Mouse (Mus musculus) spleen, adult 2 months (tissue): ENCODE results near the gene Abcb5. TPM values are rescaled to one million over a fixed set of nuclear protein-coding genes. Genes with fewer than 3 reads are reported as not detected.

Experiments
- DNase-seq, 2 experiments: peaks; one replicate each; pipeline versions ENCODE4 v3.0.0 to v3.0.0-alpha.2; 2012 to 2021; ENCODE audit warnings: low spot score in 2 of 2, low read depth in 1 of 2
- H3K27ac ChIP-seq: fragments of 200-500 bp; 2 replicates; pipeline ENCODE4 v1.5.1; 2012; ENCODE audit warnings: low read length, inconsistent platforms; ENCODE audit not compliant: insufficient read depth
- H3K27me3 ChIP-seq: fragments of 200-500 bp; 2 replicates; pipeline ENCODE4 v1.6.1; 2012; ENCODE audit warnings: mild to moderate bottlenecking, moderate library complexity, low read length, inconsistent platforms; ENCODE audit not compliant: control insufficient read depth, insufficient read depth
- H3K36me3 ChIP-seq: fragments of 200-500 bp; 2 replicates; pipeline ENCODE4 v1.6.1; 2012; ENCODE audit warnings: mild to moderate bottlenecking, low read length, inconsistent platforms; ENCODE audit not compliant: control insufficient read depth, insufficient read depth
- H3K4me1 ChIP-seq: fragments of 200-500 bp; 2 replicates; pipeline ENCODE4 v1.6.1; 2011; ENCODE audit warnings: inconsistent platforms; ENCODE audit not compliant: control insufficient read depth, insufficient read depth, insufficient read length
- H3K4me3 ChIP-seq: fragments of 200-500 bp; 2 replicates; pipeline ENCODE4 v1.5.1; 2011; ENCODE audit warnings: mild to moderate bottlenecking, inconsistent platforms; ENCODE audit not compliant: insufficient read depth, insufficient read length; ENCODE audit errors: extremely low read depth
- CTCF ChIP-seq: fragments of 200-500 bp; IDR thresholded peaks from 2 replicates; pipeline ENCODE4 v1.5.1; 2011; ENCODE audit warnings: mild to moderate bottlenecking, inconsistent platforms; ENCODE audit not compliant: insufficient read depth, insufficient read length, insufficient replicate concordance; ENCODE audit errors: extremely low read depth
- POLR2A ChIP-seq: fragments of 200-500 bp; IDR thresholded peaks from 2 replicates; pipeline ENCODE4 v1.6.1; 2011; ENCODE audit warnings: low read depth, low read length, inconsistent platforms
- WGBS: fragments of 180-500 bp; shearing (Covaris S2); methylation state at CpG from one replicate; pipeline ENCODE4 v1.1.7; 2018; 5-methylcytosine and 5-hydroxymethylcytosine counted together
- polyA plus RNA-seq: library from polyadenylated mRNA; depleted of rRNA; stranded (reverse); fragments of >200 nt; gene quantifications from 2 replicates; pipeline ENCODE4 v1.2.3, GENCODE M21; 2012

Abcb5 gene
- polyA plus RNA-seq, 1 experiment = not detected

- no peak overlapping the region for H3K4me3 ChIP-seq
- peaks cover 38% of the 10 kb centered on the region for H3K27me3 ChIP-seq
- WGBS = 10% methylated on average over 3 of the region's 3 CpGs
- DNase-seq = no peak
- H3K36me3 ChIP-seq = no peaks in the 10 kb centered on the region
- peaks cover 7% of the 10 kb centered on the region for H3K4me1 ChIP-seq
- H3K27ac ChIP-seq = no peak overlapping the region
- no peak for TF ChIP-seq POLR2A
Measured at GRCm38 (mm10) chr12:118844841-118845240, 121.4 kb downstream of the Abcb5 start.

- no peak for DNase-seq
- H3K4me3 ChIP-seq = no peak overlapping the region
- H3K4me1 ChIP-seq = peaks cover 3% of the 10 kb centered on the region; the same call in 1 of the 2 replicates
- H3K27me3 ChIP-seq = peaks cover 34% of the 10 kb centered on the region
- TF ChIP-seq CTCF (no peak), POLR2A (no peak)
- H3K36me3 ChIP-seq = no peaks in the 10 kb centered on the region
- H3K27ac ChIP-seq = no peak overlapping the region
Measured at GRCm38 (mm10) chr12:118844111-118844510, 122.1 kb downstream of the Abcb5 start.

- H3K27ac ChIP-seq = no peak overlapping the region
- no peak for DNase-seq
- H3K4me1 ChIP-seq = peaks cover 2% of the 10 kb centered on the region; the same call in 1 of the 2 replicates
- peaks cover 25% of the 10 kb centered on the region for H3K27me3 ChIP-seq
- H3K36me3 ChIP-seq = no peaks in the 10 kb centered on the region
- TF ChIP-seq POLR2A (no peak), CTCF (no peak)
- H3K4me3 ChIP-seq = no peak overlapping the region
- 2% methylated on average over 33 of the region's 33 CpGs for WGBS
Measured at GRCm38 (mm10) chr12:118842671-118843411, 123.4 kb downstream of the Abcb5 start.

- peaks cover 2% of the 10 kb centered on the region; the same call in 1 of the 2 replicates for H3K4me1 ChIP-seq
- no peak overlapping the region for H3K4me3 ChIP-seq
- H3K27me3 ChIP-seq = peaks cover 23% of the 10 kb centered on the region
- no peaks in the 10 kb centered on the region for H3K36me3 ChIP-seq
- no peak for DNase-seq
- no peak for TF ChIP-seq CTCF
- TF ChIP-seq POLR2A = no peak
- H3K27ac ChIP-seq = no peak overlapping the region
- 18% methylated on average over 6 of the region's 6 CpGs for WGBS
Measured at GRCm38 (mm10) chr12:118841971-118842550, 124.2 kb downstream of the Abcb5 start.

GRCm38 (mm10) chr12:118841381-118841922 lies 124.8 kb downstream of the Abcb5 start:
- no peak for DNase-seq
- H3K27me3 ChIP-seq = peaks cover 23% of the 10 kb centered on the region
- no peaks in the 10 kb centered on the region for H3K36me3 ChIP-seq
- H3K4me3 ChIP-seq = no peak overlapping the region
- 11% methylated on average over 5 of the region's 5 CpGs for WGBS
- TF ChIP-seq POLR2A = no peak
- H3K4me1 ChIP-seq = peaks cover 2% of the 10 kb centered on the region; the same call in 1 of the 2 replicates
- no peak overlapping the region for H3K27ac ChIP-seq

- H3K36me3 ChIP-seq = no peaks in the 10 kb centered on the region
- no peak overlapping the region for H3K27ac ChIP-seq
- DNase-seq = no peak
- H3K4me3 ChIP-seq = no peak overlapping the region
- H3K27me3 ChIP-seq = peaks cover 26% of the 10 kb centered on the region
- peaks cover 2% of the 10 kb centered on the region; the same call in 1 of the 2 replicates for H3K4me1 ChIP-seq
- TF ChIP-seq POLR2A (no peak), CTCF (no peak)
- 9% methylated on average over 12 of the region's 12 CpGs for WGBS
Measured at GRCm38 (mm10) chr12:118840861-118841260, 125.4 kb downstream of the Abcb5 start.

GRCm38 (mm10) chr12:118840301-118840700 lies 125.9 kb downstream of the Abcb5 start:
- Histone ChIP-seq H3K27ac (no peak overlapping the region), H3K4me1 (peaks cover 2% of the 10 kb centered on the region; the same call in 1 of the 2 replicates), H3K4me3 (no peak overlapping the region), H3K36me3 (no peaks in the 10 kb centered on the region), H3K27me3 (peaks cover 26% of the 10 kb centered on the region)
- 6% methylated on average over 15 of the region's 15 CpGs for WGBS
- DNase-seq = no peak
- TF ChIP-seq POLR2A (no peak), CTCF (no peak)
